Mouse (Mus musculus): Measurements from ENCODE around the gene Olfr1346.
"Not testable (repeated sequence)": the region's sequence is repeated elsewhere in the genome, so short reads cannot be mapped to it uniquely, and the experiment has no call there.

The Olfr1346 gene

GRCm38 (mm10) chr7:6466951-6467350, at the start of gene Olfr1346:
Gene Olfr1346 (plus strand): TSS chr7:6467101.
- no peak for DNase-seq (ENCODE audit: low spot score)

GRCm38 (mm10) chr7:6419894-6420293, 47.0 kb upstream of the Olfr1346 start:
- no peak for DNase-seq (ENCODE audit: low spot score)

DNA sequence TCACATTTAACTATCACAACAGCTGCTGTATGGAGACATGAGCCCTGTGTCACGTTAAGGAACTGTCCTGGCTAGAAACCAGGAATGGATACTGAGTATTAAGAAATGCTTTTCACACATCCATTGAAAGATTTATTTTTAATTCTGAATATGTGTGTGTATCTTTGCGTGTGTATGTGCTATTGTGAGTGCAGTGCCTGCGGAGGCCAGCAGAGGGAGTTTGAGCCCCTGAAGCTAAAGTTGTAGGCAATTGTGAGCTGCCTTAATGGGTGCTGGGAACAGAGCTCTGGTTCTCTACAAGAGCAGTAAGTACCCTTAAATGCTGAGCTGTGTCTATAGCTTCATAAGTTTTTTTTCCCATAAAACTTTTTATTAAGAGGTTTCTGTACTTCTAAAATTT, 37.5 kb upstream of the Olfr1346 start:
- DNase-seq (ENCODE audit: low spot score) = no peak

DNA sequence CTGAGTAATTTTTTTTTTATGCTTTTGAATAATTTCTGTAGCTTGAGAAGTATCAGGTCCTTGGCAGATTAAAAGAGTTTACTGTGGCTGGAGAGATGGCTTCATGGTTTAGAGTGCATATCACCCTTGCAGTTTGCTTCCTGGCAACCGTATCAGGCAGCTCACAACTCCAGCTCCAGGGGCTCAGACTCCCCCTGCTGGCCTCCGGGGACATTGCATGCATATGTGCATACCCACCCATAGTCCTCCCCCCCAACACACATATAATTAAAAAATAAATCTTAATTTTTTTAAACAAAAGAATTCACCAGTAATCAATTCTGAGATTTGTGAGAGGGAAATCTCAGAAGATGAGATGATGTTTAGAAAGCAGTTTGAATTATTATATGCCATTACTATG, 36.6 kb upstream of the Olfr1346 start:
- DNase-seq (ENCODE audit: low spot score) = no peak

DNA sequence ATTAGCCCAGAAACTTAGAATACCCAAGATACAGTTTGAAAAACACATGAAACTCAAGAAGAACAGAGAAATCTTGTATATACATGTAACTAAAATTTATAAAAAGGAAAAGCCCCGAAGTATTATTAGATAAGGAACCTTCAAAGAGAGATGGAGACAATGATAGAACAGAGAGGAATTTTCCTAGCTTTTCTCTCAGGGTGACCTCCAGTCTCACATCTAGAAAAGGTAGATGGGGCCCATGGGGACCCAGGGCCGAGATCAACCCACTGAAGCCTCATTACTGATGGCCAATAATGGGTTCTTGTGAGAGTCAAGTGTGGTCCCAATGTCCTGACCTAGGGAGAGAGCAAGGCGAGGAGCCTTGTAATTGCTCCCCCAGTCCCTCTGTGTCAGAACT, 28.5 kb upstream of the Olfr1346 start, which contains the start of gene Olfr1344:
Gene Olfr1344 (plus strand): TSS at position 301 of the 400 bp plus-strand sequence.
- DNase-seq (ENCODE audit: low spot score) = no peak

GRCm38 (mm10) chr7:6441173-6441572, 25.7 kb upstream of the Olfr1346 start:
- DNase-seq (ENCODE audit: low spot score) = no peak

GRCm38 (mm10) chr7:6447771-6448170, 19.1 kb upstream of the Olfr1346 start:
- DNase-seq (ENCODE audit: low spot score) = no peak

- no peak for DNase-seq (ENCODE audit: low spot score)
Observed at GRCm38 (mm10) chr7:6455868-6456267, 11.0 kb upstream of the Olfr1346 start, which contains the start of gene Olfr1336. Gene Olfr1336 (plus strand): TSS chr7:6456168.

DNA sequence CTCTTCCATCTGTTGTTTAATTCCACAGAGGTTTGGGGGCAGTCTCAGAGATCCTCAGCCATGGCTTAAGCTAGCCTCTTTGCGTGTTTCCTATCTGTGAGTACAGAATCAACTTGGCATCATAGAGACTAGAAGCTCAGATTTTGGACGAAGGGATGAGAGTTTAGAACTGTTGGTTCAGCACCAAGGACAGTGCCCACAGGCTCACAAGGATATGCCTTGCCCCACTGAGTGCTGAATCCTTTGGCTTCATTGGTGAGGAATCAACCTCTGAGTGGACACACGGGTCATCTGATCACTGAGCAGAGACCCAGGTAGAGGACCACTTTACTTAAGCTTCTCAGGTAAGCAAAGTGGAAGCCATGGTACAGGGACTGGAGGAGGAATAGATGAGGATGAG, 10.5 kb upstream of the Olfr1346 start:
- DNase-seq (ENCODE audit: low spot score) = no peak

DNA sequence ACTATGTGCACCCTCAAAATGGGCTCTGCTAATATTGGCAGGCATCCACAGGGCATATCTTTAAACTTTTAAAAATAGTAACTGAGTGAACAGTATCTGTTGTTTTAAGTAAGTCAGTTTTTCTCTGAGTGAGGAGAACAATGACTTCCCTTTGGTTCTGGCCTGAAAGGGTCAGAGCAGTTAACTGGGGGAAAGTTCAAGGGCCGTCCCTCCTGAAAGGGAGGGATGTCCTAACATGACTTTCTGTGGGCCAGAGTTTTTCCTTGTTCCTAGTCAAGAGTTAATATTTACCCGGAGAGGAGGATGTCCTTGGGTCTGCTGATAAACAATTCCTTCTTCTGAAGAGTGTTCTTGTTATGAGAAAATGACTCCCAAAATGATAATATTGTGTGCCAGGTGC, 10.7 kb downstream of the Olfr1346 start:
- not testable (repeated sequence) for DNase-seq (ENCODE audit: low spot score)

DNA sequence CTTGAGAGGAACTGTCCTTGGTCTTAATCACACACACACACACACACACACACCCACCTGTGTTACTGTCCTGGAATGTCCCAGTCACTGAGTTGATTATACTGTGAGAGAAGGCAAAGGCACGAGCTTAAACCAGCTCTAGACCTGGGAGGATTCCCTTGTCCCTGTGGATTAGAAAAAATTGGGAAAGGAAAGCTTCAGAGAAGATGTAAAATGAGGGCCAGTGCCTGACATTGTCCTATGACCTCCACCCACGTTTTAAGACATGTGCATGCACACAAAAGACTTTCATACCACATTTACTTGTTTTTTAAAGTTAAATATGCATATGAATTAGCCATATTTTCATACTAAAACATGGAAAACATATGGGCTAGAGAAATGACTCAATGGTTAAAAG, 19.9 kb downstream of the Olfr1346 start, which contains the start of gene Olfr5:
Gene Olfr5 (minus strand): TSS at position 101 of the 400 bp plus-strand sequence.
- no peak for DNase-seq (ENCODE audit: low spot score)

DNA sequence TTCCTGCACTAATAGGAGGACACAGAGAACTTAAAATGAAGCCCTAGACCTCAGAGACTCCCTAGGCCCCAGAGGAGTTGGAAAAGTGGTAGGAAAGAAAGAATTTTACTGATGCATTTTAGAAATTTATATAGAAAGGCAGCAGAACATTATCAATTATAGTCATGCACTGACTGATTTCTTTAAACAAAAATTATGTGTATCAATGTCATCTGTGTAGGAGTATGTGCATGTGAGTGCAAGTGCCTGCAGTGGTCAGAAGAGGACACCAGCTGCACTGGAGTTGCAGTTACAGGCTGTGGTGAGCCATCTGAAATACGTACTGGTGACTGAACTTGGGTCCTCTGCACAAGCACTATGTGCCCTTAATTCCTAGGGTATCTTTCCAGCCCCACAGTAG, 32.8 kb downstream of the Olfr1346 start, which contains the start of gene Olfr1347:
Gene Olfr1347 (minus strand): TSS at position 101 of the 400 bp plus-strand sequence.
- no peak for DNase-seq (ENCODE audit: low spot score)

DNA sequence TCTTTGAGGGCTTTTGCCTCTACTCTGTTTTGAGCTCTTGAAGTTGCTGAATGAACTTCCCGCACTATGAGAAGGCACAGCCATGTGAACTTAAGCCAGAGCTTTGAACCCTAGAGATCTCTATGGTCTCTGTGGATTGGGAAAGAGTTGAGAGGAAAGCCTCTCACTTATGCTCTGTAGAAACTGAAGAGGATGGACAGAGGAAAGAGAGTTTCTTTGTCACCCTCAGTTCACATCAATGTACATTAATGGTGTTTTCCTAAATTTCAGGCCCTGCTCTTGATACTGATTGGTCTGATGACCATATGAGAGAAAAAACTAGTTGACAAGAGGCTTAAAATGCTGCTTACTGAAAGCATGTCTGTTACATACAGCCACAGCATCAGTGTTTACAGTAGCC, 41.7 kb downstream of the Olfr1346 start, which contains the start of gene Olfr1348:
Gene Olfr1348 (minus strand): TSS at position 101 of the 400 bp plus-strand sequence.
- DNase-seq (ENCODE audit: low spot score) = no peak

DNA sequence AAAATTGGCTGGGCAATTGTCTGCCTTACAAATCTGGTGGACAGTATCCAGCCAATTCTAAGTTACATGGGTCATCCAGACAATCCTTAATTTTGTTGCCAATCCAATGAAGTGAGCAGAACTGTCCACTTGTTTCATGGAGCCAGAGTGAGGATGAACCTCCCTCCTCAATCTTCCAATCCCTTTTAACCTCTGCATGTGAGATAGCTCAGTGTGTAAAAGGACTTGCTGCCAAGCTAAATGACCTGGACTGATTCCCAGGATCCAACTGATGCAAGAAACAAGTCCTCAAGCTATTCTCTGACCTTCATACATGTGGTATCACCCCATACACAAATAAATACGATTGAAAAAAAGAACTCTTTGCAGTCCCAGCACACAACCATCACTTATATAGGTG, 54.8 kb downstream of the Olfr1346 start:
- no peak for DNase-seq (ENCODE audit: low spot score)

DNA sequence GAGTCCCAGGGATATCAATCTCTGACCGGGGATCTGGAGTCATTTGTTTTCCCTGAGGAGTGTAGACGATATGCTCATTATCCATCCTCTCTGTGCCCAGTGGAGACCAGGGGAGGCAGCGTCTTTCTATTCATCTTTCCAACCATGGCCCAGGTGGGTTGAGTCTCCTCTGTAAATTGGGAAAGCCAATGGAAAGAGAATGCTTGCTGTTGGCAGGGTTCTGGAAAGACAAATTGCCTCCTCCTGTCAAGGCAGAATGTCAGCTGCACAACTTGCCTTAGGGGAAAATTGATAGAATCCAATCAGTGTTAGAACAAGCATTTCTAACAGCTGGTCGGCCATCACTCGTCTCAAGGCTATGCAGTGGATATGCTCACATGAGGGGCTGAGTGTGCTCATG, 55.9 kb downstream of the Olfr1346 start, which contains the start of gene Olfr1349:
Gene Olfr1349 (minus strand): TSS at position 101 of the 400 bp plus-strand sequence.
- DNase-seq (ENCODE audit: low spot score) = no peak

DNA sequence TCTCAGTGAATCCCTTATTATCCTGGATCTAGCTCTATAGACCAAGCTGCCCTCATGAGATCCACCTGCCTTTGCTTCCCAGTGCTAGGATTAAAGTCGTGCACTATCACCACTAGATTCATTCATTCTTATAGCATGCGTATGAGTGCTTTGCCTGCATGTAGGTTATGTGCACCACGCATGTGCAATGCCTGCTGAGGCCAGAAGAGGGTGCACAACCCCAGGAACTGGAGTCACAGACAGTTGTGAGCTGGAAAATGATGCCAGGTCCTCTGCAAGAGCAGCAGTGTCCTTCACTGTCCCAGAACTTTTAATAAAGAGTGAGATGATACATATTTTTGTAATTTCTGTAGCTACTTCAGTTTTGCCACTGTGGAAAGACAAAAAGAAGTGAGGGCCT, 58.1 kb downstream of the Olfr1346 start:
- no peak for DNase-seq (ENCODE audit: low spot score)

GRCm38 (mm10) chr7:6526141-6526540, 59.2 kb downstream of the Olfr1346 start:
- DNase-seq (ENCODE audit: low spot score) = no peak

Data from yolk sac, embryonic 10.5 days (tissue).